Mouse (Mus musculus) cerebellum, adult 2 months (tissue): ENCODE measurements around the gene Map1b. TPM values are rescaled to one million over a fixed set of nuclear protein-coding genes. Genes with fewer than 3 reads are reported as not detected.
A peak's percentile ranks its signal among the peaks of the same experiment; 100 is the strongest.

Experiments used
- DNase-seq, 2 experiments: peaks; one replicate each; pipeline ENCODE4 v3.0.0; 2021
- H3K27ac ChIP-seq: fragments of 200-500 bp; 2 replicates; pipeline ENCODE4 v1.5.1; 2012; ENCODE audit warnings: low read length, control low read depth, inconsistent platforms; ENCODE audit not compliant: insufficient read depth
- H3K27me3 ChIP-seq: fragments of 200-500 bp; 2 replicates; pipeline ENCODE4 v1.6.1; 2012; ENCODE audit warnings: inconsistent platforms, mild to moderate bottlenecking, low read length, moderate library complexity; ENCODE audit not compliant: control insufficient read depth, insufficient read depth
- H3K4me1 ChIP-seq: fragments of 200-500 bp; 2 replicates; pipeline ENCODE4 v1.6.1; 2011; ENCODE audit warnings: low read length; ENCODE audit not compliant: control insufficient read depth, insufficient read depth
- H3K4me3 ChIP-seq: fragments of 200-500 bp; replicated peaks from 2 replicates; pipeline ENCODE3; 2011; ENCODE audit warnings: mild to moderate bottlenecking, low read depth, low read length, control low read depth; ENCODE audit not compliant: insufficient read depth
- CTCF ChIP-seq: fragments of 200-500 bp; IDR thresholded peaks from 2 replicates; pipeline ENCODE4 v1.5.1; 2011; ENCODE audit warnings: low read depth, mild to moderate bottlenecking, control low read depth, low read length, moderate library complexity, borderline replicate concordance; ENCODE audit not compliant: insufficient read depth
- POLR2A ChIP-seq: fragments of 200-500 bp; IDR thresholded peaks from 2 replicates; pipeline ENCODE4 v1.6.1; 2011; ENCODE audit warnings: low read length, control low read depth, borderline replicate concordance; ENCODE audit not compliant: insufficient read depth
- WGBS: fragments of 180-500 bp; shearing (Covaris S2); methylation state at CpG from one replicate; pipeline ENCODE4 v1.1.7; 2018; 5-methylcytosine and 5-hydroxymethylcytosine counted together
- polyA plus RNA-seq: library from polyadenylated mRNA; depleted of rRNA; stranded (reverse); fragments of >200 nt; gene quantifications from 2 replicates; pipeline ENCODE4 v1.2.3, GENCODE M21; 2012

The Map1b gene
- polyA plus RNA-seq, 1 experiment: 166 TPM

GRCm38 (mm10) chr13:99517836-99518235 is 1.5 kb upstream of the Map1b start:
- Histone ChIP-seq H3K4me1 (no peaks in the 10 kb centered on the region; the same call in 1 of the 2 replicates), H3K4me3 (no peak overlapping the region), H3K27me3 (no peaks in the 10 kb centered on the region), H3K27ac (no peak overlapping the region)
- TF ChIP-seq POLR2A (no peak), CTCF (no peak)
- no peak for DNase-seq
- 97% methylated on average over 5 of the region's 5 CpGs for WGBS

GRCm38 (mm10) chr13:99515736-99516447 is 448 bp downstream of the Map1b start:
- peak; percentile 64 to 74 for DNase-seq
- no peak for TF ChIP-seq POLR2A
- no peak for TF ChIP-seq CTCF
- H3K4me1 ChIP-seq: peaks cover 5% of the 10 kb centered on the region
- peak overlapping the region; percentile 84 for H3K4me3 ChIP-seq
- under 1% methylated on average over 44 of the region's 44 CpGs for WGBS
- peak overlapping the region; percentile 96 for H3K27ac ChIP-seq
- no peaks in the 10 kb centered on the region for H3K27me3 ChIP-seq

DNA sequence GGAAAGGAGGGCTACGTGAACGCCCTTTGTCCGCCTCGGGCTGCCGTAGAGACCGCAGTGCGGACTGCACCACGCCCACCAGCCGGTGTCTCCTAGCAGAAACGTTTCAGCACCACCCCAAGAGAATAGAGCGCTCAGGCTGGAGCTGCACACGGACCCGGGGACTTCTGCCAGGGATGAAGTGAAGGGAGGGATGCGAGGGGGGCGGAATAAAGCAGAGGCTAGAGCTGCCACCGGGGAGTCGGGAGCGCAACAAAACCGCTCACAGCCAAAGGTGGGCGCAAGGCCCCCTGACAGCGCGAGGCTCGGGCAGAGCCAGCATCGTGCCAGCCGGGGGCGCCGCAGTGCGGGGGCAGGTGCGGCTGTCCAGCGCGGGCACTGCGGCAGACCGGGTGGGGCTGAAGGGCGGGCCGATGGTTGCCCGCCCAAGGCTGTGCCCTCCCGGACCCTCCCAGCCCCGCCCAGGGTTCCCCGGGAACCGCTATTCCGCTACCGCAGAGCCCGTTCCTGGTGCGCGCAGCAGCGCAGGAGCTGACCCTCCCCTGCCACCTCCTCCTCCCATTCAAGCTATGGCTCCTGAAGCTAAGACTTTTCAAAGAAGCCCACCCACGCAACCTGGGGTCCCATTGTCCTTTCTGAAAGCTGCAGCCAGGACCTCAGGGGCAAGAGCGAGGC is 1.3 kb downstream of the Map1b start:
- Histone ChIP-seq H3K4me1 (peaks cover 8% of the 10 kb centered on the region), H3K4me3 (peak overlapping the region; percentile 84), H3K27ac (peak overlapping the region; percentile 97), H3K27me3 (no peaks in the 10 kb centered on the region)
- no peak for TF ChIP-seq CTCF
- peak; percentile 48; the same call in 1 of the 2 replicates for TF ChIP-seq POLR2A
- DNase-seq: peak; percentile 91
- WGBS: under 1% methylated on average over 47 of the region's 48 CpGs

- no peaks in the 10 kb centered on the region for H3K27me3 ChIP-seq
- peak overlapping the region; percentile 22 for H3K27ac ChIP-seq
- peaks cover 8% of the 10 kb centered on the region for H3K4me1 ChIP-seq
- TF ChIP-seq CTCF (no peak), POLR2A (no peak)
- peak overlapping the region; percentile 84 for H3K4me3 ChIP-seq
- 3% methylated on average over 10 of the region's 10 CpGs for WGBS
- peak; percentile 59 to 66 for DNase-seq
Observed at GRCm38 (mm10) chr13:99513990-99514389, 2.4 kb downstream of the Map1b start.

DNA sequence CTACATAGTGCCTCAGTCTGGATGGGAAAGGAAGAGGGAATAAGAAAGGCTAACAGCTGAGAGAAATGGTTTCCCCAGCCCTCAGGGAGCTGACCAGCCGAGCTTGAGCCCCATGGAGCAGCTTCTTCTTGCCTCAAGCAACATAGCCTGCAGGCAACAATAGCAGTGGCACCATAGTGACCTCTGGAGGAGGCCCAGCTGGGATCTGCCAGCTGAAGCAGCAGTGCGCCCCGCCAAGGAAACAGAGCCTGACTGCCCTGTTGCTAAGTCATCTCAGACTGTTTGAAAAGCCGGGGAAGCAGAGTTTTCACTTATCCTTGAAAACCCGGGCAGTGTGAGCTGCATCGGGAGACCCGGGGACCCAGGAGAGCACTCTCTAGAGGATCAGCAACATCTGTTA is 3.2 kb downstream of the Map1b start:
- H3K4me1 ChIP-seq: peaks cover 10% of the 10 kb centered on the region
- H3K27me3 ChIP-seq: no peaks in the 10 kb centered on the region
- DNase-seq: peak; percentile 73 to 76
- H3K4me3 ChIP-seq: peak overlapping the region; percentile 32
- WGBS: 2% methylated on average over 7 of the region's 7 CpGs
- TF ChIP-seq POLR2A (no peak), CTCF (peak; percentile 32; the same call in 1 of the 2 replicates)
- peak overlapping the region; percentile 0; the same call in 1 of the 2 replicates for H3K27ac ChIP-seq

DNA sequence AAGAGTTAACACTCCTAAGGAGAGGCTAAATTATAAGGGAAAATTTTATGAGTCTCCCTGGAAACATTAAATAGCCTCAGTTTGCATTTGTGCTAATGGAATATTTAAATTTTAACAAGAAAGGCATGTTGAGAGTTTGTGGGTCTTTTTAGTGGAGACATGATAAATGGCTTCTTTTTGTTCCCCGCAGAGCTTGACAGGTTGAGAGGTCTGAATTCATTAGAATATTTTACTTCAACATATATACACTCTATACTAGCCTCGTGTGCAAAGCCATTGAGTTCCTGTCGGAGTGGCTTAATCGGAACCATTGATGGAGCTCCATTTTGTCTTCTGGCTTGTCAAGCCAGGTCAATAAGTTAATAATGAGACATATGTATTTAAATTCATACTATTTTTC is 6.4 kb downstream of the Map1b start:
- Histone ChIP-seq H3K27me3 (no peaks in the 10 kb centered on the region), H3K27ac (no peak overlapping the region), H3K4me3 (no peak overlapping the region), H3K4me1 (peaks cover 19% of the 10 kb centered on the region)
- no peak for DNase-seq
- TF ChIP-seq POLR2A: no peak
- TF ChIP-seq CTCF: no peak
- WGBS: 87% methylated on average over 4 of the region's 4 CpGs

DNA sequence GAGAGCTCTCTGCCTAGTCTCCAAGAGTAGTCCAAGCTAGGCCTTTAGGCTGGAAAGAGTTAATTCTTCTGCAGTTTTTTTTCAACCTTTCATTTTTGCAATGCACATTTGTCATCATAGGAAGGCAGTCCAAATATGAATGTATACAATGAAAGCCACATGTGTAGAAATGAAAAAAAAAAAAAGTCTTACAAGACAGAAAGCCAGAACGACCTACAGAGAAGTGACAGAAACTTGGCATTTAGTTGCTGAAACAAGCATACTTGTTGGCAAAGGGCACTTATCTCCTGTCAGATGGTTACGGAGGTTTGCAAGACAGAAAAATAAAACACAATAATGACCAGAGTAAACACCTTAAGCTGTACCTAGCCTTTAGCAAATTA is 9.8 kb downstream of the Map1b start:
- Histone ChIP-seq H3K4me3 (no peak overlapping the region), H3K27me3 (no peaks in the 10 kb centered on the region), H3K27ac (no peak overlapping the region), H3K4me1 (peaks cover 42% of the 10 kb centered on the region)
- TF ChIP-seq POLR2A (no peak), CTCF (no peak)
- DNase-seq: no peak
- 10% methylated on average over 2 of the region's 2 CpGs for WGBS
